Mouse (Mus musculus): ENCODE results near the gene Rnls.

The Rnls gene

GRCm38 (mm10) chr19:33101093-33102007 is 290.7 kb downstream of the Rnls start:
- no peak for DNase-seq

- no peak for DNase-seq
These were observed 291.5 kb downstream of the Rnls start for GRCm38 (mm10) chr19:33100598-33100997.

- no peak for DNase-seq
These were observed 292.1 kb downstream of the Rnls start for GRCm38 (mm10) chr19:33100031-33100430.

- DNase-seq = no peak
These were observed 292.8 kb downstream of the Rnls start for GRCm38 (mm10) chr19:33099201-33099788.

- DNase-seq = no peak
These were observed 294.4 kb downstream of the Rnls start for GRCm38 (mm10) chr19:33097691-33098090.

GRCm38 (mm10) chr19:33096581-33096980 is 295.5 kb downstream of the Rnls start:
- DNase-seq = no peak

- no peak for DNase-seq
These were observed 299.5 kb downstream of the Rnls start for GRCm38 (mm10) chr19:33092575-33092974.

GRCm38 (mm10) chr19:33091324-33091723 is 300.8 kb downstream of the Rnls start:
- no peak for DNase-seq

GRCm38 (mm10) chr19:33088868-33089267 is 303.2 kb downstream of the Rnls start:
- no peak for DNase-seq

- DNase-seq = no peak
These were observed 304.1 kb downstream of the Rnls start for GRCm38 (mm10) chr19:33087961-33088360.
